9 mouse cellular contexts compared by ENCODE assay signal in genomic region chr17:49309079-49309478, GRCm38 (mm10).
DNase-seq lines count a peak whose midpoint lies in the region; ATAC-seq lines count a peak whose summit lies in the region.
"Had no signal": no experiment of that assay in that cellular context is flagged by ENCODE, and none has a peak within 500 bp of the region (broad histone marks: within the 10 kb centered on the region; RNA-seq: fewer than 3 reads in every experiment).

No protein-coding gene starts in this region.

- H3K27ac ChIP-seq in heart, embryonic 15.5 days, result no peak overlapping the region
- H3K27ac ChIP-seq in limb, embryonic 12.5 days, result peak overlapping the region; percentile 72

- WGBS in heart, embryonic 15.5 days, result 18% methylated on average over 5 of the region's 5 CpGs
- WGBS in limb, embryonic 12.5 days, result 4% methylated on average over 5 of the region's 5 CpGs

- no peak overlapping the region for H3K9ac ChIP-seq in heart, embryonic 15.5 days
- no peak overlapping the region; the same call in 1 of the 2 replicates for H3K9ac ChIP-seq in limb, embryonic 12.5 days (replicated peaks)

- peak; percentile 78 for DNase-seq in heart, adult 11 months
- no peak for DNase-seq in heart, adult 9 months (ENCODE audit: low spot score in 2 of 2)
- DNase-seq in cerebellum, postnatal 25 days, result peak; percentile 12 to 49
- DNase-seq in kidney, postnatal 10 days, result peak; percentile 86
- peak; percentile 83 to 91 for DNase-seq in right cerebral cortex, adult 2 months (ENCODE audit: low spot score in 2 of 2)
- DNase-seq in thymus, postnatal 0 days (ENCODE audit: low spot score), result no peak

- H3K4me3 ChIP-seq in heart, embryonic 15.5 days, result 0 out of 2 replicates have a peak overlapping the region, but pooled peaks have one; percentile 10
- H3K4me3 ChIP-seq in limb, embryonic 12.5 days (replicated peaks), result peak overlapping the region; percentile 23

- peak overlapping the region; percentile 33 for H3K4me2 ChIP-seq in heart, embryonic 15.5 days
- H3K4me2 ChIP-seq in limb, embryonic 12.5 days, result peak overlapping the region; percentile 48

- no peaks in the 10 kb centered on the region for H3K9me3 ChIP-seq in heart, embryonic 15.5 days (replicated peaks)
- H3K9me3 ChIP-seq in limb, embryonic 12.5 days, result no peaks in the 10 kb centered on the region

- H3K4me1 ChIP-seq in heart, embryonic 15.5 days (replicated peaks), result no peaks in the 10 kb centered on the region; the same call in 1 of the 2 replicates
- peaks cover 3% of the 10 kb centered on the region for H3K4me1 ChIP-seq in limb, embryonic 12.5 days (replicated peaks)

- H3K36me3 ChIP-seq in heart, embryonic 15.5 days, result no peaks in the 10 kb centered on the region
- H3K36me3 ChIP-seq in limb, embryonic 12.5 days, result no peaks in the 10 kb centered on the region

- H3K27me3 ChIP-seq in heart, embryonic 15.5 days, result no peaks in the 10 kb centered on the region
- H3K27me3 ChIP-seq in limb, embryonic 12.5 days, result no peaks in the 10 kb centered on the region
- H3K27me3 ChIP-seq: CH12.LX had no signal

- no peak for ATAC-seq in heart, embryonic 15.5 days (replicated peaks; ENCODE audit: insufficient number of reproducible peaks, insufficient read depth, low FRiP score, low read depth)
- ATAC-seq in limb, embryonic 12.5 days (ENCODE audit: insufficient number of reproducible peaks, insufficient read depth, low FRiP score, low TSS enrichment, low read depth), result peak; percentile 87

Comparison
In these comparisons a context has a peak if more than half of its experiments do, and no peak if none do; other contexts are left out.
1. DNase-seq: peak in heart, adult 11 months (single experiment), cerebellum, postnatal 25 days (2 of 2), kidney, postnatal 10 days (single experiment) and right cerebral cortex, adult 2 months (2 of 2); none in heart, adult 9 months (0 of 2) and thymus, postnatal 0 days (single experiment).